Mouse (Mus musculus) CH12.LX (cell line): ENCODE results near the gene Dlx3.

ENCODE experiments used
- CTCF ChIP-seq, 2 experiments: IDR thresholded peaks in 1 of 2; conservative IDR thresholded peaks in 1 of 2; 2 replicates each; pipeline ENCODE4 v1.5.1; 2011 to 2012; ENCODE audit warnings: low read depth in 2 of 2, low read length in 2 of 2, improper control_type of control experiment in 1 of 2, inconsistent platforms in 1 of 2, mild to moderate bottlenecking in 1 of 2, moderate library complexity in 1 of 2
- EP300 ChIP-seq: IDR thresholded peaks from 2 replicates; pipeline ENCODE4 v1.6.1; 2011; ENCODE audit warnings: low read length, improper control_type of control experiment
- IRF4 ChIP-seq: IDR thresholded peaks from 2 replicates; pipeline ENCODE4 v1.6.1; 2014; ENCODE audit warnings: low read depth, mild to moderate bottlenecking, inconsistent platforms, low read length, improper control_type of control experiment
- NELFE ChIP-seq: IDR thresholded peaks from 2 replicates; pipeline ENCODE4 v1.6.1; 2011; ENCODE audit warnings: low read depth, low read length, improper control_type of control experiment
- POLR2A ChIP-seq: IDR thresholded peaks from 2 replicates; pipeline ENCODE4 v1.6.1; 2011; ENCODE audit warnings: low read depth, mild to moderate bottlenecking, improper control_type of control experiment, low read length
- USF2 ChIP-seq: conservative IDR thresholded peaks from 2 replicates; pipeline ENCODE4 v1.6.1; 2011; ENCODE audit warnings: low read depth, low read length, improper control_type of control experiment
- ZMIZ1 ChIP-seq: IDR thresholded peaks from 2 replicates; pipeline ENCODE4 v1.6.1; 2012; ENCODE audit warnings: low read depth, mild to moderate bottlenecking, inconsistent platforms, low read length, improper control_type of control experiment

DNA sequence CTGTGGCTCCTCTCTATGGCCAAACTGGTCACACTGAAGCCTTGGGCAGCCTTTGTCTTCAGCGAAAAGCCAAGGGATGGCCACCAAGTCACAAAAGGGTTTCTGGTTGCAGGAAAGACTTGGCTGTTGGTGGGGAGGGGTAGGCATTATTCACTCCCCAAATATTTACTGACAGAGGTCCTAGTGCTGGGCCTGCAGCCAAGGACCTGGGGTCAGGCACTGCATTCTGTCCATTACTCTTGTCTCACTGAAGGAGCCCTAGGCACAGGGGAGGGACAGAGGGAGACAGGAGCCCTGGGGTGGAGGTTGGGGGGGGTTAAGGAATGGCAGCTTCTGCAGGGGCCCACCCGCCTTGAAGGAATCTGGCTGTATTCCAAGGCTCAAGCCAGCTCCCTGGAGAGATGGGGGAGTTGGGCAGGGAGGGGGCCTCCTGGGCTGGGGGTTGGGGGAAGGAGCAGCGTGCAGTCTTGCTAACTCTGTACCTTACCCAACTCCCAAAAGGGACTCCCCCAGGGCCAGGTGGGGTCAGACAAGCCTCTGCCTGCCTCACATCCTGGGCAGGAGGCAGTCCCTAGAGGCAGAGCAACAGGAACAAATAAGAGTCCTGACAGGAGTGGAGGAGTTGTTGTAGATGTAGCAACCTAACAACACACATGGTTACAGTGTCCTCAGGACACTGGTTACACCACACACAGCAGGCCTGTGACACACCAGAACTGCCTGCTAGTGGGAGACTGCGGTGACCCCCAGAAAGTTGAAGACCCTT is 23.1 kb upstream of the Dlx3 start:
- TF ChIP-seq NELFE, result peak; percentile 62
- no peak for TF ChIP-seq USF2
- no peak for TF ChIP-seq CTCF (conservative IDR thresholded peaks at IDR 0.05 in 1 of 2, IDR thresholded peaks at IDR 0.05 in 1 of 2; ENCODE audit: low read depth in 2 of 2, low read length in 2 of 2)
- peak; percentile 68 for TF ChIP-seq POLR2A
- TF ChIP-seq ZMIZ1, result peak; percentile 59; the same call in 1 of the 2 replicates
- TF ChIP-seq EP300, result peak; percentile 95
- peak; percentile 89 for TF ChIP-seq IRF4
